Mouse (Mus musculus) limb, embryonic 15.5 days (tissue): ENCODE measurements at regions not wholly inside any gene's neighbourhood (a gene's known extent, or its start where the extent isn't known, plus 50 kb on each side); places are given as distances from the start of the nearest gene placed in this dataset.

ENCODE experiments used
- ATAC-seq: fragments of 200-750 bp; cut with Nextera tagmentation; 2 replicates; pipeline ENCODE4 v1.8.0; 2017; ENCODE audit warnings: low read depth, moderate TSS enrichment; ENCODE audit not compliant: insufficient number of reproducible peaks, low FRiP score, low TSS enrichment
- H3K27ac ChIP-seq: fragments of 300-500 bp; sonication (generic); 2 replicates; pipeline ENCODE4 v1.5.1; 2015; ENCODE audit warnings: moderate library complexity, mild to moderate bottlenecking, inconsistent platforms
- H3K27me3 ChIP-seq: fragments of 300-500 bp; sonication (generic); 2 replicates; pipeline ENCODE4 v1.6.1; 2015; ENCODE audit warnings: inconsistent platforms
- H3K36me3 ChIP-seq: fragments of 300-500 bp; sonication (generic); 2 replicates; pipeline ENCODE4 v1.6.1; 2015; ENCODE audit warnings: inconsistent platforms
- H3K4me1 ChIP-seq: fragments of 300-500 bp; sonication (generic); 2 replicates; pipeline ENCODE4 v1.6.1; 2015; ENCODE audit warnings: inconsistent platforms
- H3K4me2 ChIP-seq: fragments of 300-500 bp; sonication (generic); 2 replicates; pipeline ENCODE4 v1.6.1; 2015; ENCODE audit warnings: mild to moderate bottlenecking, inconsistent platforms
- H3K4me3 ChIP-seq: fragments of 300-500 bp; sonication (generic); 2 replicates; pipeline ENCODE4 v1.5.1; 2015; ENCODE audit warnings: mild to moderate bottlenecking, inconsistent platforms
- H3K9ac ChIP-seq: fragments of 300-500 bp; sonication (generic); 2 replicates; pipeline ENCODE4 v1.6.1; 2015; ENCODE audit warnings: inconsistent platforms
- H3K9me3 ChIP-seq: fragments of 300-500 bp; sonication (generic); 2 replicates; pipeline ENCODE4 v1.6.1; 2016; ENCODE audit warnings: inconsistent platforms
- WGBS: fragments of 180-500 bp; shearing (Covaris S2); methylation state at CpG from one replicate; pipeline ENCODE4 v1.1.7; 2015; 5-methylcytosine and 5-hydroxymethylcytosine counted together

GRCm38 (mm10) chr9:85095234-85095633 is 217.3 kb upstream of the Gm11114 start:
- no peaks in the 10 kb centered on the region for H3K4me1 ChIP-seq
- H3K27ac ChIP-seq = no peak overlapping the region
- H3K27me3 ChIP-seq = no peaks in the 10 kb centered on the region
- H3K9ac ChIP-seq = no peak overlapping the region
- H3K4me3 ChIP-seq = no peak overlapping the region
- no peaks in the 10 kb centered on the region for H3K36me3 ChIP-seq
- H3K4me2 ChIP-seq = no peak overlapping the region
- H3K9me3 ChIP-seq = no peaks in the 10 kb centered on the region
- 82% methylated on average over 3 of the region's 3 CpGs for WGBS
- no peak for ATAC-seq

GRCm38 (mm10) chr9:85096520-85096919 is 216.1 kb upstream of the Gm11114 start:
- ATAC-seq = no peak
- H3K27ac ChIP-seq = no peak overlapping the region
- no peak overlapping the region for H3K9ac ChIP-seq
- no peaks in the 10 kb centered on the region for H3K27me3 ChIP-seq
- WGBS = 72% methylated on average over 4 of the region's 4 CpGs
- H3K4me1 ChIP-seq = no peaks in the 10 kb centered on the region
- no peaks in the 10 kb centered on the region for H3K9me3 ChIP-seq
- no peaks in the 10 kb centered on the region for H3K36me3 ChIP-seq
- no peak overlapping the region for H3K4me2 ChIP-seq
- no peak overlapping the region for H3K4me3 ChIP-seq

GRCm38 (mm10) chr9:85112928-85113327 is 199.6 kb upstream of the Gm11114 start:
- Histone ChIP-seq H3K4me3 (no peak overlapping the region), H3K4me2 (no peak overlapping the region), H3K27ac (no peak overlapping the region), H3K9me3 (no peaks in the 10 kb centered on the region), H3K9ac (no peak overlapping the region), H3K27me3 (no peaks in the 10 kb centered on the region), H3K4me1 (no peaks in the 10 kb centered on the region), H3K36me3 (no peaks in the 10 kb centered on the region)
- 80% methylated on average over 3 of the region's 3 CpGs for WGBS
- ATAC-seq = no peak

GRCm38 (mm10) chr9:85114234-85114633 is 198.3 kb upstream of the Gm11114 start:
- Histone ChIP-seq H3K27ac (no peak overlapping the region), H3K9me3 (no peaks in the 10 kb centered on the region), H3K4me2 (no peak overlapping the region), H3K4me1 (no peaks in the 10 kb centered on the region), H3K4me3 (no peak overlapping the region), H3K36me3 (no peaks in the 10 kb centered on the region), H3K9ac (no peak overlapping the region), H3K27me3 (no peaks in the 10 kb centered on the region)
- no peak for ATAC-seq
- WGBS = 72% methylated on average over 2 of the region's 2 CpGs

GRCm38 (mm10) chr9:85120061-85120460 is 192.5 kb upstream of the Gm11114 start:
- H3K27ac ChIP-seq = no peak overlapping the region
- WGBS = 70% methylated on average over 1 of the region's 1 CpGs
- H3K9ac ChIP-seq = no peak overlapping the region
- H3K27me3 ChIP-seq = no peaks in the 10 kb centered on the region
- H3K36me3 ChIP-seq = no peaks in the 10 kb centered on the region
- H3K4me2 ChIP-seq = no peak overlapping the region
- no peaks in the 10 kb centered on the region for H3K4me1 ChIP-seq
- ATAC-seq = no peak
- H3K9me3 ChIP-seq = no peaks in the 10 kb centered on the region
- no peak overlapping the region for H3K4me3 ChIP-seq

- Histone ChIP-seq H3K4me2 (no peak overlapping the region), H3K9me3 (no peaks in the 10 kb centered on the region), H3K36me3 (no peaks in the 10 kb centered on the region), H3K4me3 (no peak overlapping the region), H3K27ac (no peak overlapping the region), H3K27me3 (no peaks in the 10 kb centered on the region), H3K4me1 (no peaks in the 10 kb centered on the region), H3K9ac (no peak overlapping the region)
- ATAC-seq = no peak
These were observed 191.5 kb upstream of the Gm11114 start for GRCm38 (mm10) chr9:85121059-85121458.

GRCm38 (mm10) chr9:85123706-85124105 is 188.9 kb upstream of the Gm11114 start:
- H3K4me3 ChIP-seq = no peak overlapping the region
- 80% methylated on average over 3 of the region's 3 CpGs for WGBS
- no peak overlapping the region for H3K4me2 ChIP-seq
- no peaks in the 10 kb centered on the region for H3K36me3 ChIP-seq
- no peaks in the 10 kb centered on the region for H3K27me3 ChIP-seq
- H3K4me1 ChIP-seq = no peaks in the 10 kb centered on the region
- ATAC-seq = no peak
- H3K9me3 ChIP-seq = no peaks in the 10 kb centered on the region
- H3K9ac ChIP-seq = no peak overlapping the region
- no peak overlapping the region for H3K27ac ChIP-seq

GRCm38 (mm10) chr9:85125775-85126174 is 186.8 kb upstream of the Gm11114 start:
- no peaks in the 10 kb centered on the region for H3K9me3 ChIP-seq
- H3K27ac ChIP-seq = no peak overlapping the region
- H3K27me3 ChIP-seq = no peaks in the 10 kb centered on the region
- no peaks in the 10 kb centered on the region for H3K4me1 ChIP-seq
- no peak overlapping the region for H3K4me3 ChIP-seq
- no peak overlapping the region for H3K4me2 ChIP-seq
- 60% methylated on average over 4 of the region's 4 CpGs for WGBS
- H3K36me3 ChIP-seq = no peaks in the 10 kb centered on the region
- ATAC-seq = no peak
- H3K9ac ChIP-seq = no peak overlapping the region

GRCm38 (mm10) chr9:85126541-85126940 is 186.0 kb upstream of the Gm11114 start:
- H3K27me3 ChIP-seq = no peaks in the 10 kb centered on the region
- no peaks in the 10 kb centered on the region for H3K36me3 ChIP-seq
- no peak for ATAC-seq
- no peak overlapping the region for H3K4me2 ChIP-seq
- WGBS = 83% methylated on average over 6 of the region's 6 CpGs
- H3K4me1 ChIP-seq = no peaks in the 10 kb centered on the region
- no peak overlapping the region for H3K4me3 ChIP-seq
- H3K27ac ChIP-seq = no peak overlapping the region
- H3K9me3 ChIP-seq = no peaks in the 10 kb centered on the region
- no peak overlapping the region for H3K9ac ChIP-seq

- Histone ChIP-seq H3K4me3 (no peak overlapping the region), H3K9me3 (no peaks in the 10 kb centered on the region)
- WGBS = 71% methylated on average over 4 of the region's 4 CpGs
These were observed 185.5 kb upstream of the Gm11114 start for GRCm38 (mm10) chr9:85127107-85127506.

GRCm38 (mm10) chr9:85134900-85135299 is 177.7 kb upstream of the Gm11114 start:
- no peak for ATAC-seq
- WGBS = 92% methylated on average over 1 of the region's 1 CpGs
- no peak overlapping the region for H3K27ac ChIP-seq
- no peaks in the 10 kb centered on the region for H3K36me3 ChIP-seq
- no peak overlapping the region for H3K4me3 ChIP-seq
- H3K9ac ChIP-seq = no peak overlapping the region
- H3K27me3 ChIP-seq = no peaks in the 10 kb centered on the region
- no peaks in the 10 kb centered on the region for H3K4me1 ChIP-seq
- H3K4me2 ChIP-seq = no peak overlapping the region
- H3K9me3 ChIP-seq = no peaks in the 10 kb centered on the region

More at GRCm38 (mm10) chr9:85127107-85127506, 185.5 kb upstream of the Gm11114 start:
- no peak for ATAC-seq
- H3K27me3 ChIP-seq = no peaks in the 10 kb centered on the region
- no peaks in the 10 kb centered on the region for H3K36me3 ChIP-seq
- no peak overlapping the region for H3K4me2 ChIP-seq
- H3K9ac ChIP-seq = no peak overlapping the region
- no peaks in the 10 kb centered on the region for H3K4me1 ChIP-seq
- H3K27ac ChIP-seq = no peak overlapping the region

- H3K27me3 ChIP-seq = no peaks in the 10 kb centered on the region
- no peak for ATAC-seq
- no peak overlapping the region for H3K9ac ChIP-seq
- H3K36me3 ChIP-seq = no peaks in the 10 kb centered on the region
- no peak overlapping the region for H3K4me3 ChIP-seq
- no peaks in the 10 kb centered on the region for H3K4me1 ChIP-seq
- H3K27ac ChIP-seq = no peak overlapping the region
- 70% methylated on average over 6 of the region's 6 CpGs for WGBS
- H3K9me3 ChIP-seq = no peaks in the 10 kb centered on the region
- no peak overlapping the region for H3K4me2 ChIP-seq
These were observed 175.6 kb upstream of the Gm11114 start for GRCm38 (mm10) chr9:85136715-85137582.

GRCm38 (mm10) chr9:85139891-85140290 is 172.7 kb upstream of the Gm11114 start:
- no peak overlapping the region for H3K27ac ChIP-seq
- whole genome bisulfite sequencing = 79% methylated on average over 4 of the region's 4 CpGs
- H3K4me2 ChIP-seq = no peak overlapping the region
- H3K27me3 ChIP-seq = no peaks in the 10 kb centered on the region
- H3K4me1 ChIP-seq = no peaks in the 10 kb centered on the region
- no peak for ATAC-seq
- no peaks in the 10 kb centered on the region for H3K36me3 ChIP-seq
- H3K9ac ChIP-seq = no peak overlapping the region
- no peak overlapping the region for H3K4me3 ChIP-seq
- no peaks in the 10 kb centered on the region for H3K9me3 ChIP-seq
